Mouse (Mus musculus): Measurements from ENCODE around the gene Akap6.

DNA sequence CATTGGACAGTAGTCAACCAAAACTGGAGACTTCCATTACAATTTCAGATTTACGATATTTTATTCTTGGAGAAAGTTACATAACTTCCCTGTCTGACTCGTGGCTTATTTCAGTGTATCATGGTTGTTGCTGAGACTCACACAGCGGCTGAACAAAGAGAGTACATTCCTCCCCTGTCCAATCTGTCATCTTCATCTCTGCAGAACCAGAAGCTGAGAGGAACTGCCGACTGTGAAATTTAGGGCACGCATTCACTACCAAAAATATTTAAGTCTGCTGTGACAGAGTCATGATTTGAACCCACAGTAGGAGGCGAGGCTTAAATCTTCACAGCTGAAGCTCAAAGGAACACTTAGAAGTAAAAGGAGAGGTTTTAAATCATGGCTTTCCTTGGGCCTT lies 134.0 kb downstream of the Akap6 start:
- no peak for TF ChIP-seq GABPA (IDR thresholded peaks at IDR 0.05; ENCODE audit: low read depth, low read length)
- no peak for TF ChIP-seq ZKSCAN1 (IDR thresholded peaks at IDR 0.05; ENCODE audit: low read depth, low read length)
